Mouse (Mus musculus): ENCODE results near the gene Nans. TPM values are rescaled to one million over a fixed set of nuclear protein-coding genes. Genes with fewer than 3 reads are reported as not detected.

The Nans gene
- polyA plus RNA-seq, 1 experiment from 2014 or later = 73.0 TPM

- 27% methylated on average over 9 of the region's 9 CpGs for WGBS
- no peak overlapping the region for H3K4me2 ChIP-seq
- H3K4me3 ChIP-seq (replicated peaks) = no peak overlapping the region
- no peak overlapping the region for H3K27ac ChIP-seq
- H3K27me3 ChIP-seq = peaks cover 41% of the 10 kb centered on the region
- H3K36me3 ChIP-seq = no peaks in the 10 kb centered on the region
- H3K4me1 ChIP-seq = peaks cover 24% of the 10 kb centered on the region
- no peak overlapping the region for H3K9ac ChIP-seq
- no peak for ATAC-seq (replicated peaks; ENCODE audit: low FRiP score)
- no peaks in the 10 kb centered on the region for H3K9me3 ChIP-seq (replicated peaks)
Measured at GRCm38 (mm10) chr4:46539167-46539566, 50.1 kb downstream of the Nans start.

GRCm38 (mm10) chr4:46541707-46542106 lies 52.7 kb downstream of the Nans start:
- Histone ChIP-seq H3K4me2 (no peak overlapping the region), H3K36me3 (no peaks in the 10 kb centered on the region), H3K9me3 (replicated peaks) (no peaks in the 10 kb centered on the region), H3K9ac (no peak overlapping the region), H3K4me3 (replicated peaks) (no peak overlapping the region), H3K4me1 (peaks cover 3% of the 10 kb centered on the region; the same call in 1 of the 2 replicates), H3K27me3 (peaks cover 17% of the 10 kb centered on the region), H3K27ac (no peak overlapping the region)
- ATAC-seq (replicated peaks; ENCODE audit: low FRiP score) = no peak
- WGBS = 54% methylated on average over 9 of the region's 9 CpGs

GRCm38 (mm10) chr4:46543366-46544050 lies 54.5 kb downstream of the Nans start:
- ATAC-seq (replicated peaks; ENCODE audit: low FRiP score) = no peak
- H3K27ac ChIP-seq = no peak overlapping the region
- no peak overlapping the region for H3K4me2 ChIP-seq
- no peak overlapping the region for H3K9ac ChIP-seq
- WGBS = 90% methylated on average over 13 of the region's 13 CpGs
- 0 out of 2 replicates have a peak, but pooled peaks cover 5% of the 10 kb centered on the region for H3K27me3 ChIP-seq
- H3K36me3 ChIP-seq = no peaks in the 10 kb centered on the region
- no peaks in the 10 kb centered on the region for H3K9me3 ChIP-seq (replicated peaks)
- no peak overlapping the region for H3K4me3 ChIP-seq (replicated peaks)
- peaks cover 3% of the 10 kb centered on the region; the same call in 1 of the 2 replicates for H3K4me1 ChIP-seq

- no peak for ATAC-seq (replicated peaks; ENCODE audit: low FRiP score)
- WGBS = 26% methylated on average over 1 of the region's 1 CpGs
- no peak overlapping the region for H3K27ac ChIP-seq
Measured at GRCm38 (mm10) chr4:46544313-46544712, 55.3 kb downstream of the Nans start.

GRCm38 (mm10) chr4:46545498-46545897 lies 56.5 kb downstream of the Nans start:
- 11% methylated on average over 9 of the region's 9 CpGs for WGBS
- ATAC-seq (replicated peaks; ENCODE audit: low FRiP score) = no peak

More at GRCm38 (mm10) chr4:46544313-46544712, 55.3 kb downstream of the Nans start:
- Histone ChIP-seq H3K4me3 (replicated peaks) (no peak overlapping the region), H3K9ac (no peak overlapping the region), H3K4me2 (no peak overlapping the region), H3K36me3 (no peaks in the 10 kb centered on the region), H3K9me3 (replicated peaks) (no peaks in the 10 kb centered on the region), H3K4me1 (no peaks in the 10 kb centered on the region; the same call in 1 of the 2 replicates), H3K27me3 (0 out of 2 replicates have a peak, but pooled peaks cover 5% of the 10 kb centered on the region)

GRCm38 (mm10) chr4:46546709-46547108 lies 57.7 kb downstream of the Nans start:
- no peaks in the 10 kb centered on the region for H3K9me3 ChIP-seq (replicated peaks)
- no peak overlapping the region for H3K4me3 ChIP-seq (replicated peaks)
- no peak overlapping the region for H3K27ac ChIP-seq
- no peaks in the 10 kb centered on the region; the same call in 1 of the 2 replicates for H3K4me1 ChIP-seq
- H3K9ac ChIP-seq = no peak overlapping the region
- WGBS = 40% methylated on average over 6 of the region's 6 CpGs
- no peaks in the 10 kb centered on the region for H3K36me3 ChIP-seq
- H3K27me3 ChIP-seq = no peaks in the 10 kb centered on the region
- H3K4me2 ChIP-seq = no peak overlapping the region
- no peak for ATAC-seq (replicated peaks; ENCODE audit: low FRiP score)

More at GRCm38 (mm10) chr4:46545498-46545897, 56.5 kb downstream of the Nans start:
- H3K36me3 ChIP-seq = no peaks in the 10 kb centered on the region
- no peak overlapping the region for H3K4me3 ChIP-seq (replicated peaks)
- no peak overlapping the region for H3K27ac ChIP-seq
- H3K4me2 ChIP-seq = no peak overlapping the region
- no peaks in the 10 kb centered on the region for H3K27me3 ChIP-seq
- H3K9me3 ChIP-seq (replicated peaks) = no peaks in the 10 kb centered on the region
- no peaks in the 10 kb centered on the region; the same call in 1 of the 2 replicates for H3K4me1 ChIP-seq
- H3K9ac ChIP-seq = no peak overlapping the region

- 83% methylated on average over 9 of the region's 10 CpGs for WGBS
- ATAC-seq (replicated peaks; ENCODE audit: low FRiP score) = no peak
Measured at GRCm38 (mm10) chr4:46549979-46550378, 60.9 kb downstream of the Nans start.

GRCm38 (mm10) chr4:46550406-46550805 lies 61.4 kb downstream of the Nans start:
- 63% methylated on average over 8 of the region's 8 CpGs for WGBS

More at GRCm38 (mm10) chr4:46549979-46550378, 60.9 kb downstream of the Nans start:
- Histone ChIP-seq H3K9ac (no peak overlapping the region), H3K9me3 (replicated peaks) (no peaks in the 10 kb centered on the region), H3K4me3 (replicated peaks) (no peak overlapping the region), H3K27me3 (no peaks in the 10 kb centered on the region), H3K4me1 (peaks cover 9% of the 10 kb centered on the region; the same call in 1 of the 2 replicates), H3K27ac (no peak overlapping the region), H3K4me2 (no peak overlapping the region), H3K36me3 (no peaks in the 10 kb centered on the region)

More at GRCm38 (mm10) chr4:46550406-46550805, 61.4 kb downstream of the Nans start:
- H3K4me2 ChIP-seq = no peak overlapping the region
- H3K27me3 ChIP-seq = no peaks in the 10 kb centered on the region
- peaks cover 9% of the 10 kb centered on the region; the same call in 1 of the 2 replicates for H3K4me1 ChIP-seq
- no peak for ATAC-seq (replicated peaks; ENCODE audit: low FRiP score)
- no peak overlapping the region for H3K4me3 ChIP-seq (replicated peaks)
- H3K9me3 ChIP-seq (replicated peaks) = no peaks in the 10 kb centered on the region
- H3K36me3 ChIP-seq = no peaks in the 10 kb centered on the region
- no peak overlapping the region for H3K27ac ChIP-seq
- H3K9ac ChIP-seq = no peak overlapping the region

Other genes with a start within 250 kb of the Nans start
- not detected in 2 replicates for gene Foxe1, start 145.6 kb upstream of the Nans start, polyA plus RNA-seq (2015; fragmentation: Nextera tagmentation; extraction: Ambion mirVana)
- gene Trmo, start 99.8 kb upstream of the Nans start, polyA plus RNA-seq (2015; fragmentation: Nextera tagmentation; extraction: Ambion mirVana) = 9.7 and 11.1 TPM in 2 replicates
- 3.3 and 7.1 TPM in 2 replicates for gene Hemgn, start 75.7 kb upstream of the Nans start, polyA plus RNA-seq (2015; fragmentation: Nextera tagmentation; extraction: Ambion mirVana)
- 339 and 351 TPM in 2 replicates for gene Anp32b, start 38.3 kb upstream of the Nans start, polyA plus RNA-seq (2015; fragmentation: Nextera tagmentation; extraction: Ambion mirVana)
- gene Trim14, start 46.9 kb downstream of the Nans start, polyA plus RNA-seq (2015; fragmentation: Nextera tagmentation; extraction: Ambion mirVana) = 1.8 and 2.7 TPM in 2 replicates
- gene Coro2a, start 113.0 kb downstream of the Nans start, polyA plus RNA-seq (2015; fragmentation: Nextera tagmentation; extraction: Ambion mirVana) = 4.8 and 6.0 TPM in 2 replicates
- gene Tbc1d2, start 161.0 kb downstream of the Nans start, polyA plus RNA-seq (2015; fragmentation: Nextera tagmentation; extraction: Ambion mirVana) = 2.8 and 3.0 TPM in 2 replicates

Data from kidney, embryonic 15.5 days (tissue).